Comparison of ENCODE assay signal across 8 mouse cellular contexts in genomic region chr10:127120301-127121065, GRCm38 (mm10). TPM values are rescaled to one million over a fixed set of nuclear protein-coding genes. Genes with fewer than 3 reads are reported as not detected.
DNase-seq lines count a peak whose midpoint lies in the region; ATAC-seq and TF ChIP-seq lines count a peak whose summit lies in the region.

No protein-coding gene starts in this region.

- intact Hi-C loops in gastrocnemius, adult 2 months (cut with DNase I): loop anchor here (5.0 kb wide), 1 partner anchor 47 kb away; the partner anchor contains the start of gene B4galnt1

- H3K27ac ChIP-seq in gastrocnemius, adult 2 months: peak overlapping the region; percentile 83
- no peak overlapping the region for H3K27ac ChIP-seq in heart, embryonic 14.5 days (replicated peaks in 1 of 2; ENCODE audit: control insufficient read depth in 1 of 2, insufficient read depth in 1 of 2, low read depth in 2 of 2, low read length in 2 of 2)
- H3K27ac ChIP-seq in liver, embryonic 13.5 days: peak overlapping the region; percentile 74

- H3K9me3 ChIP-seq in heart, embryonic 14.5 days (ENCODE audit: control insufficient read depth, low read length): no peaks in the 10 kb centered on the region
- no peaks in the 10 kb centered on the region for H3K9me3 ChIP-seq in liver, embryonic 13.5 days (replicated peaks)

- H3K9ac ChIP-seq in heart, embryonic 14.5 days (ENCODE audit: low read length): peak overlapping the region; percentile 82
- H3K9ac ChIP-seq in liver, embryonic 13.5 days: peak overlapping the region; percentile 92

- H3K4me2 ChIP-seq in heart, embryonic 14.5 days (ENCODE audit: low read length): peak overlapping the region; percentile 94
- peak overlapping the region; percentile 94 for H3K4me2 ChIP-seq in liver, embryonic 13.5 days

- DNase-seq in gastrocnemius, adult 2 months: no peak
- no peak for DNase-seq in gastrocnemius, adult 18-20 months (ENCODE audit: low spot score)
- peak; percentile 30 to 42 for DNase-seq in spleen, postnatal 10 days (ENCODE audit: low spot score in 2 of 2)
- no peak for DNase-seq in spleen, adult 18-20 months
- DNase-seq in liver, embryonic 13.5 days: no peak
- peak; percentile 55 for DNase-seq in testis, postnatal 10 days (ENCODE audit: low spot score)
- no peak for DNase-seq in retina, embryonic 14.5 days (ENCODE audit: low spot score)

- H3K36me3 ChIP-seq in heart, embryonic 14.5 days (ENCODE audit: control insufficient read depth, insufficient read depth, low read length): peaks cover 33% of the 10 kb centered on the region
- peaks cover 39% of the 10 kb centered on the region for H3K36me3 ChIP-seq in liver, embryonic 13.5 days

- TF ChIP-seq CTCF in gastrocnemius, adult 2 months (IDR thresholded peaks at IDR 0.05): no peak

- H3K4me3 ChIP-seq in gastrocnemius, adult 2 months: peak overlapping the region; percentile 92
- H3K4me3 ChIP-seq in heart, embryonic 14.5 days (ENCODE audit: control insufficient read depth in 1 of 2, insufficient read depth in 1 of 2, low read depth in 1 of 2, low read length in 2 of 2): peak overlapping the region; percentile 63 to 89
- H3K4me3 ChIP-seq in liver, embryonic 13.5 days (replicated peaks): peak overlapping the region; percentile 88

- 4% methylated on average over 34 of the region's 34 CpGs for WGBS in heart, embryonic 14.5 days
- WGBS in liver, embryonic 13.5 days (ENCODE audit: insufficient replicate concordance): 3% methylated on average over 34 of the region's 34 CpGs

- H3K4me1 ChIP-seq in heart, embryonic 14.5 days (ENCODE audit: control insufficient read depth in 2 of 2, insufficient read depth in 2 of 2, low read length in 2 of 2): peaks cover 2 to 14% of the 10 kb centered on the region in 2 experiments; a peak in 3 of 4 replicates
- H3K4me1 ChIP-seq in liver, embryonic 13.5 days (replicated peaks): peaks cover 53% of the 10 kb centered on the region

- no peaks in the 10 kb centered on the region for H3K27me3 ChIP-seq in heart, embryonic 14.5 days (ENCODE audit: control insufficient read depth, insufficient read depth, low read length)
- no peaks in the 10 kb centered on the region for H3K27me3 ChIP-seq in liver, embryonic 13.5 days

- 0 out of 2 replicates have a peak, but pooled peaks have one; percentile 16 for ATAC-seq in heart, embryonic 14.5 days (ENCODE audit: insufficient number of reproducible peaks, insufficient read depth, low FRiP score, low read depth)
- ATAC-seq in liver, embryonic 13.5 days (ENCODE audit: low read depth): peak; percentile 19

RNA-seq across cellular contexts. Expression of gene Os9, which starts 0.4 kb away (rescaled TPM):
- total RNA-seq in gastrocnemius, adult 2 months (2021): 10 to 100 TPM; 10.9 to 15.1 TPM
- total RNA-seq in gastrocnemius, adult 18-20 months (2021): 10 to 100 TPM; 11.3 to 13.5 TPM
- polyA plus RNA-seq in heart, embryonic 14.5 days (2014; fragmentation: Nextera tagmentation; extraction: Ambion mirVana): 27.7 and 28.3 TPM in 2 replicates
- polyA plus RNA-seq in liver, embryonic 13.5 days (2015; fragmentation: Nextera tagmentation; extraction: Ambion mirVana): 45.6 and 49.0 TPM in 2 replicates

RNA-seq across cellular contexts. Expression of gene B4galnt1, which starts 44.5 kb away (rescaled TPM):
- under 1 TPM; 0.66 to 0.89 TPM for total RNA-seq in gastrocnemius, adult 2 months (2021)
- total RNA-seq in gastrocnemius, adult 18-20 months (2021): under 1 TPM; 0.39 to 0.93 TPM
- 1.5 and 2.0 TPM in 2 replicates for polyA plus RNA-seq in heart, embryonic 14.5 days (2014; fragmentation: Nextera tagmentation; extraction: Ambion mirVana)
- 9.3 and 11.0 TPM in 2 replicates for polyA plus RNA-seq in liver, embryonic 13.5 days (2015; fragmentation: Nextera tagmentation; extraction: Ambion mirVana)

RNA-seq across cellular contexts. Expression of gene Agap2, which starts 45.4 kb away (rescaled TPM):
- 1 to 10 TPM; 1.6 TPM for total RNA-seq in gastrocnemius, adult 2 months (2021)
- total RNA-seq in gastrocnemius, adult 18-20 months (2021): 1 to 10 TPM; 1.3 to 1.7 TPM
- polyA plus RNA-seq in heart, embryonic 14.5 days (2014; fragmentation: Nextera tagmentation; extraction: Ambion mirVana): 0.27 TPM in 1 of 2 replicates, not detected in the other
- polyA plus RNA-seq in liver, embryonic 13.5 days (2015; fragmentation: Nextera tagmentation; extraction: Ambion mirVana): 0.41 and 0.85 TPM in 2 replicates

RNA-seq across cellular contexts. Expression of gene Tspan31, which starts 50.4 kb away (rescaled TPM):
- 10 to 100 TPM; 21.6 to 29.9 TPM for total RNA-seq in gastrocnemius, adult 2 months (2021)
- 10 to 100 TPM; 22.4 to 23.4 TPM for total RNA-seq in gastrocnemius, adult 18-20 months (2021)
- polyA plus RNA-seq in heart, embryonic 14.5 days (2014; fragmentation: Nextera tagmentation; extraction: Ambion mirVana): 99.1 and 101 TPM in 2 replicates
- 69.4 and 77.7 TPM in 2 replicates for polyA plus RNA-seq in liver, embryonic 13.5 days (2015; fragmentation: Nextera tagmentation; extraction: Ambion mirVana)

RNA-seq across cellular contexts. Expression of gene Cdk4, which starts 57.1 kb away (rescaled TPM):
- 10 to 100 TPM; 33.5 to 40.5 TPM for total RNA-seq in gastrocnemius, adult 2 months (2021)
- 10 to 100 TPM; 42.2 to 45.6 TPM for total RNA-seq in gastrocnemius, adult 18-20 months (2021)
- 929 and 946 TPM in 2 replicates for polyA plus RNA-seq in heart, embryonic 14.5 days (2014; fragmentation: Nextera tagmentation; extraction: Ambion mirVana)
- polyA plus RNA-seq in liver, embryonic 13.5 days (2015; fragmentation: Nextera tagmentation; extraction: Ambion mirVana): 645 and 664 TPM in 2 replicates

Comparison
In these comparisons a context has a peak if more than half of its experiments do, and no peak if none do; other contexts are left out.
1. DNase-seq: peak in spleen, postnatal 10 days (2 of 2) and testis, postnatal 10 days (single experiment); none in gastrocnemius, adult 2 months (single experiment), gastrocnemius, adult 18-20 months (single experiment), spleen, adult 18-20 months (0 of 2), liver, embryonic 13.5 days (single experiment) and retina, embryonic 14.5 days (single experiment).
2. H3K27ac ChIP-seq: peak in gastrocnemius, adult 2 months (single experiment) and liver, embryonic 13.5 days (single experiment); none in heart, embryonic 14.5 days (0 of 2).
3. Peak in every context shown above with its lines, with median percentiles within 50 percentile points of each other: H3K4me3 ChIP-seq.